Mouse (Mus musculus) kidney, adult 2 months (tissue): ENCODE results near the gene Rubcnl.

Source experiments
- CTCF ChIP-seq: fragments of 200-500 bp; conservative IDR thresholded peaks from 2 replicates; pipeline ENCODE4 v1.5.1; 2011; ENCODE audit warnings: low read depth, mild to moderate bottlenecking, control low read depth, low read length, moderate library complexity, mixed read lengths; ENCODE audit not compliant: insufficient read depth, insufficient read length
- POLR2A ChIP-seq: fragments of 200-500 bp; IDR thresholded peaks from one replicate; pipeline ENCODE4 v1.6.1; 2011; ENCODE audit warnings: low read depth, low read length, control low read depth

DNA sequence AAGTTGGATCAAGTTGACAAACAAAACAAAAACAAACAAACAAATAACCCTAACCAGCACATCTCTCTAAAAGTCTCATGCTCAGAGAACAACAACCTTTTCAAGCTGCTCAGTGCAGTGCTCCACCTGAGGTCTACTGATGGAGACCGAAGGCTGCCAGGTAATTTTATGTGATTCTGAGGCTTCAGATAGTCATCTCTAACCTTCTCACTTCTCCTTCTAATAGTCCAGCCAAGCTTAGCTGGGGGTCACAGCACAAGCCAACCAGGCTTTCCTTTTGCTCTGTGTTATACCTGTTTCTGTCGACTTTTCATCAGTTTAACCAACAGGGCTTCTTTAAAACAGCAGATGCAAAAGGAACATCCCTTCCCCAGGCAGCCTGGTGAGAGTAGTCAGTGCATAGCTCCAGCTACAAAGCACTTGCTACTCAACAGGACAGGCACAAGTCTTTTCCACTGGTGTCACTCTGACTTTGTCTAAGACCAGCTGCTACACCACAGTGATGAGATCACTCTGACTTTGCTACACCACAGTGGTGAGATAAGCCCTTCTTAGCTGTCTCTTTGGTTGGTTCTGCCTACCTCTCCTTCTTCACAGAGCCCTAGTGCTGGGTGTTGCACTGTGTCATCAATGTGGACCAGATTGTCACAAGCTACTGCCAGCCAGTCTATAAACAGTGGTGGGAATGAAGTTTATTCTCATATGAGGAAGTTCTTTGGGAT lies 10.2 kb upstream of the Rubcnl start:
- TF ChIP-seq CTCF (no peak), POLR2A (no peak)
